Mouse (Mus musculus) natural killer cell, adult 2 months (primary cell): ENCODE data around the gene Pcnx2.

Source experiments
- DNase-seq, 2 experiments: peaks; one replicate each; pipeline ENCODE4 v3.0.0; 2022; ENCODE audit warnings: low spot score in 2 of 2

The Pcnx2 gene

GRCm38 (mm10) chr8:125898899-125899298 is 782 bp upstream of the Pcnx2 start:
- peak in 1 of 2 experiments; percentile 2 for DNase-seq

- DNase-seq: no peak
Observed at GRCm38 (mm10) chr8:125897388-125897787, 729 bp downstream of the Pcnx2 start.

GRCm38 (mm10) chr8:125889920-125890319 is 8.2 kb downstream of the Pcnx2 start:
- no peak for DNase-seq

- DNase-seq: peak; percentile 22 to 43
Observed at GRCm38 (mm10) chr8:125887549-125887948, 10.6 kb downstream of the Pcnx2 start.

GRCm38 (mm10) chr8:125880447-125880846 is 17.7 kb downstream of the Pcnx2 start:
- DNase-seq: no peak

DNA sequence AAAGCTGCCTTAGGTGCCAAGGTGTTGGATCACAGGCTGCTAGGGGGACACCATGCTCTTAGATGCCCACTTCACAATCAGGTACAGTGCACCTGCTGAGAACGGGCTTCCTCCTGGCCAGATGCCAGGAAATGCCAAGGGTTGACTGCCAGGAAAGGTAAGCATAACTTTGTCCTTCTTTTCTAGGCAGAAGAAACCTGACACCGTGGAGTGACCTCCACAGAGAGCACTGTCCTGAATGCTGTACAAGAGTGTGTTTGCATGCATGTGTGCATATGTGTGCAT is 24.9 kb downstream of the Pcnx2 start:
- no peak for DNase-seq

DNA sequence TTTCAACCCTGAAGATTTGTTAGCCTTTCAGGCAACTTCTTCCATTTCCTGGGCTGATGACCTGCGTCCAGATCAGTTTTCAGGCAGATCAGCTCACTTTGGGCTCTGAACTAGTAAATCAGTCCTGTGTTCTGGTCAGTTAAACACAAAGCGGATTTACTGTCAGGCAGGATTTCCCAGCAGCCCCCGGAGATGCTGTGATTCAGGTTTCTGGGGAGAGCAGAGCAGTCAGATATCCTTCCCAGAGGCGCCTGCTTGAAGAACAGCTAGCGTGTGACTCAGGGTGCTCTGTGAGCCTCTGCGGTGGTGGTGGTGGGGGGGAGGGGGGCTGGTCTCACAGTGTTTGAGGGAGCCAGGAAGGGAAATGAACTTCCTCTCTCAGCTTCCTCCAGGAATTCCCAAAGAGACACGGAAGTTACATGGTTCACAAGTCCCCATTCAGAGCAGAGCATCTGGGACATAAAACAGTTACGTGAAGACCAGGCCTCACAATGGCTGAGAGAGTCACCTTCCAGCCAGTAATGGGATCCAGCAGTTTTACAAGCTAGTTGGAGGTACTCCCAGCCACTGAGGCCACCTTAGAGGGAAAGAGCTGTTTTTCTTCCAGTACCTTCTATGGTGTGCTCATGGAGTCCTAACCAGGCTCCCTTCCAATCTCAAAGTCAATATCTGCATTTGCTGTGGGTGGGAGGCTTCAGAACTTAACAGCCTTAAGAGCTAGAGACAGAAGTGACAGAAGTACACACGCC is 25.4 kb downstream of the Pcnx2 start:
- no peak for DNase-seq

DNA sequence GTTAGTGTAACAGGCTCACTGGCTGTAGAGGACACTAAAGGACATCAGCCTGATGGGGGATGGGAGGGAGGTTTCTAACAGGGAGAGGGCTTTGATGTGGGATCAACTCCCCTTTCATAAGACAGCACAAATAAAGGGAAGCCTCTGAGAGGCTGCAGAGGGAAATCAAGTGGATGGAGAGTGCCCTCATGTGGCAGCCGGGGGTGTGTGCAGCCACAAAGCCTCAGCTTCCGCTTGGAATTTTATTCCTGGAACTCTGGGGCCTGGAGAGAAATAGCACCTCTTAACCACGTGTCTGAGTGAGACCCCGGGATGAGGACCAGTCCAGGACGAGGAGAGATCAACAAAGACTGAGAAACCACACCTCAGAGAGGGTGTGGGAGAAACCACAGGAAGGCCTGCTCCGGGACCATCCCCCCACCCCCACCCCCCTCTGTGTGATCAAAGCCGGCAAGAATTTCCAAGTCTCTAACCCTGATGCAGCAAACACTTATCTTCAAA is 27.2 kb downstream of the Pcnx2 start:
- DNase-seq: peak in 1 of 2 experiments; percentile 13

- no peak for DNase-seq
Observed at GRCm38 (mm10) chr8:125870179-125870702, 27.9 kb downstream of the Pcnx2 start.

DNA sequence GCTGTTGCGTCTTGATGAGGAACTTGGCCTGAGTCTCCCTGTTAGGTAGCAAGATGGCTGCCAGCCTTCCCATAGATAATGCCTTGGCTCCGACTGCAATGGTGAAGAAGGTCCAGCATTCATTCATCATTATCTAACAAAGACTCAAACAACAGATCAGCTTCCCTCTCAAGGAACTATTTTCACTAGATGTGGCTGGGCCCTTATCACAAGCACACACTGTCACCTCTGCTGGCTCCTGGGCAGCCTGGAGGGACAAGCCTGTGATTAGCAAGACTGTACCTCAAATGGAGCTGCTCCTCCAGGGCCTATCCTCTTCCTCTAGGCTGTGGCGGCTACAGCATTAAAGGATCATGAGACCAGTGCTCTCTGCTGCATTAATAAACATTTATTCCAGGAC is 28.4 kb downstream of the Pcnx2 start:
- no peak for DNase-seq

DNA sequence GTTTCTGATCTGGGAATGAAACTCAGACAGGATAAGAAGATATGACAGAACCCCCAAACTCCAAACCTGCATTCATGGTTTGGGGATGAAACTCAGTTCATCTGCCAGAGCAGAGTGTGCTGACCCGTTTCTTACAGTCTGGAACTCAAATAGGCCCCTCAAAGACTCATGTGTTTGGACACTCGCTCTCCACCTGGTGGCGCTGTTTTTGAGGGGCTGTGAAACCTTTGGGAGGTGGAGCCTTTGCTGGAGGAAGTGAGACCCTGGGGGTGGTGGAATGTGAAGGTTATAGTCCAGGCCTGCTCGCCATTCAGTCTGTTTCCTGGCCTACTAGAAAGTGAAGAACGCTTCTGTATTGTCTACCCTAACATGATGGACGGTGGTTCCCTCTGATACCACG is 29.6 kb downstream of the Pcnx2 start:
- no peak for DNase-seq

- no peak for DNase-seq
Observed at GRCm38 (mm10) chr8:125866125-125866524, 32.0 kb downstream of the Pcnx2 start.

DNA sequence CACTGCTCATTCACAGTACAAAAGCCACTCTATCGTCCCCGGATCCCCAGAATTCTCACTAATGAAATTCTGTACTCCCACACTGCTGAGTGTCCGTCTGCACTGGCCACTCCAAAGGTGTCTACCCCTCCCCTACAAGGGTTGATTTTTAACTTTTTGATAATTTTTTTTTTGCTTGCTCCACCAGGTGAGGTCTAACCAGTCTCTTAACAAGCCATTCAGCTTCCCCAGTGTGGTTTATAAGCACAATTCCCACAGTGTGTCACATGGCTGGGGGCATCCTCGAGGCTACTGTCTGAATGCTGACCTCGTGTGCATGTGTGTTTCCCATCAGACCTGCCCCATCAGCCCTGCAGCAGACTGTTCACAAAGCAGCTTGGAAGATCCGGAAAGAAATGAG is 40.9 kb downstream of the Pcnx2 start:
- no peak for DNase-seq

DNA sequence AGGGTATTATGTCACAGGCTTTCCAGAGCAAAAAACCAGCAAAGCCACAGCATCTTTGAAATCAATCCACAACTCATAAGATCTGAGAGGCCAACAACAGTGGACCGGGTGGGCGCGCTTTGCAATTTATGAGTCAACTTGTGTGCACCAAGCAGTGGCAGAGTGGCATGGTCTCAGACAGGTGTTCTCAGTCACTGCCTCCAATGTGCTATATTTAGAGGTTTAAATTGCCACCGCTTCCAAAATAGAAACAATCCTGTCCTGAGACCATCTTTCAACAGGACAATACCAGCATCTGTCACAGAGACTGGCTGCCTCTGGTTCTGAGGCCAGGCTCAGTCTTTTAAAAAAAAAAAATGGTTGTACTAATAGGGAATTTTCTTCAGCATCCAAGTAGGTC is 42.0 kb downstream of the Pcnx2 start:
- DNase-seq: no peak

DNA sequence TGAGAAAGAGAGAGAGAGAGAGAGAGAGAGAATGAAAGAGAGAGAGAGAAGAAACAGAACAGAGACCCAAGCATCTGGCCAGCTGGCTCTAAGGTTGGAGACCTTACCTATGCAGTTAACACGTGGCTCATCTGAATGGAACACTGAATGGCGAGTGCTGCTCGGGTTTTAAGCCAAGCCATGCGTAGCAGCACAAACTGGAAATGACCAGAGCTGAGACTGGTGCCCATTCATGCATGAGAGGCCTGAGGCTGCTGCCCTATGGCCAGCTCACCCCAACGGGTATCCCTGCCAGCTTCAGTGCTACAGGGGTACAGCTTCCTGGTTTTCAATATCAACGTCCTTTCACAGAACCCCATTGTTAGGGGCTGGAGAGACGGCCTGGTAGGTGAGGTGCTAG is 43.7 kb downstream of the Pcnx2 start:
- no peak for DNase-seq

GRCm38 (mm10) chr8:125853300-125853699 is 44.8 kb downstream of the Pcnx2 start:
- no peak for DNase-seq

DNA sequence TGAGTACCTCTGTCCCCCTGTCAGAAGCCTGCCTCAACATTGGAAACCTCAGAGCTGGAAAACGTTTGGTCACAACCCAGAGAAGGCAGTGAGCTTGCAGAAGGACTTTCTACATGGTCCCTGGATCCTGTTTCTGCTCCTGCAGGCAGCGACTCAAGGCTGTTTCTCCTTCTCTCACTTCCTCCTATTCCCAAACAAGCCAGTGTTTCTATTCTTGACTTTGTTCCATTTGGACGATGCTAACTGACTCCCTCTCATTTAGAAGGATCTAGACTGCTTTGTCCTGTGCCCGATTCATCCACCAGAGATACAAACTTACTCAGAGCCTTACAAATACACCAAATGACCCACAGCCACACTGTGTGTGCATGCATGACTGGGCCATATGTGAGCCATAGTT is 48.9 kb downstream of the Pcnx2 start:
- DNase-seq: no peak

- no peak for DNase-seq
Observed at GRCm38 (mm10) chr8:125847842-125848241, 50.3 kb downstream of the Pcnx2 start.

DNA sequence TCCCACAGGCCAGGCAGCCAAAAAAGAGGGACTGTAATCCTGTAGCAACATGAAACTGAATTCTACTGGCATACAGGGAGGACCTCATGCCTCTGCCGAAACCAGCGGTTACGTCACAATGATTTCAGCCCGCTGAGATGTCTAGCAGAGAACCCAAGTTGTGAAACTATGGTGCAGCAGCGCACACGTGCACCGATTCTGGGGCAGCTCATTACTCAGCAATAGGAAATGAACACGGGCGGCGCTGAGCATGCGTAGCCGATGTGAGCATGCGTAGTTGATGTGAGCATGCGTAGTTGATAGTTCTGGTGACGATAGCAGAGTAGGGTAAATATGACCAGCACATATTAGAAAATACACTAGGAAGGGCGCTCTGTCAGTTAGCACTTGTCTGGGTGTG is 52.8 kb downstream of the Pcnx2 start:
- DNase-seq: no peak

DNA sequence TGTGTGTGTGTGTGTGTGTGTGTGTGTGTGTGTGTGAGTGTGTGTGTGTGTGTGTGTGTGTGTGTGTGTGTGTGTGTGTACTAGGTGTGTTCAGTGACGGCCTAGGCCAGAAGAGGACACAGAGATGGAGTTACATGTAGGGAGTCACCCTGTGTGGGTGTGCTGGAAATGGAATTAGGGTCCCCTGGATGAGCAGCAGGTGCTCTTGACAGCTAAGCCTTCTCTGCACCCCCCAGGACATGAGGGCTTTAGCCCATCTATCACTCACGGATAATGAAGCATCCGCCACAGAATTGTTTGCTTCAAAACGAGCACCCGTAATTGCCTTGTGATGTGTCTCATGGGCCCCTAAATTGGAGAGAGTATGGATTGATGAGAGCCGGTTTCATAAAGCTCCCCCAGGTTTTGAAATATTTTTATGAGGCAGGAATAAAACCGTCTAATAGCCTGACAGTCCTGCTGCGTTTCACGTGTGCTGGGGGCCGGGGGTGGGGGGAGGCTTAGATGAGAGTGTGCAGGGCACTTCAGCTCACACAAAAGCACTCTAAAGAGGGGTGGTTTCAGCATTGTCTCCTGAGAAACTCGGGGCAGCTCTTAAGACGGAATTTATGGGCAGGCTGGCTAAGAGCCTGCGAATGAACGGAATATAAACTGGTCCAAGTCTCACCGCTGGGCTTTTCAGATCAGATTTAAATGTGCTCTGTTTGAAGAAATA is 54.8 kb downstream of the Pcnx2 start:
- no peak for DNase-seq

DNA sequence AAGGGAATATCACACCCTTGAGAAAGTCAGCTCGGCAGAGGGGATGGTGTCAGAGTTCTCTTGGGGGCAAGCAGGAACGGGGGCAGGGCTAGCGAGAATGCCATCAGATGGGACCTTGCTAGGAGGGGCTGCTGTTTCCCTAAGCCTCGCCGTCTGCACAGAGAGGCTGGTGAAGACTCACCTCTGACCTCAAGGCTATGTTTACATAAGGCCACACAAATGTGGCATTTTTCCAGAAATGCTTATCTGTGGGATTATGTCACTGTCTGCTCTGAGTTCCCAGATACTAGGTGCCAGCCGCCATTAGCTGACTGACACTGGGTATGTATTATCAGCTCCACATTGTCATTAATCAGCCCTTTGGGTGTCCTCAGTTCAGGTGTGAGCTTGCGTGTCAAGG is 56.0 kb downstream of the Pcnx2 start:
- DNase-seq: no peak

GRCm38 (mm10) chr8:125824688-125825087 is 73.4 kb downstream of the Pcnx2 start:
- DNase-seq: no peak

DNA sequence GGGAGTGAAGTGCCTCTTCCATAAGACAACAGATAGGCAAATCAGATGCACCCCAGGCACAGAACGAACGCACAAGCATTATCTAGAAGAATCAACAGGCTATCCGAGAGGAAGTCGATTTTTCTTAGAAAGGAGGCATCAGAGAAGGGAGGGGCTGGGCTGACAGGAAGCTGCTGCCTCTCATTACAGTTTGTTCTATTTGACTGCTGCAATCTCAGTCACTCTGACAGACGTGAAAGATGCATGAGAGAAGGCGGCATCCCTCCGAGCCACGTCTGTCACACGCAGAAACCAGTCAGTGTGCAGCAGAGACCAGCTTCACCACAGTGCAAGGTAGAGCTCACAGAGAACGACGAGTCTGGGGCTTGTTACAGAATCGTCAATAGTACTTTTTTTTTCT is 74.4 kb downstream of the Pcnx2 start:
- no peak for DNase-seq
